Mouse (Mus musculus): ENCODE measurements around the gene Rora. TPM values are rescaled to one million over a fixed set of nuclear protein-coding genes. Genes with fewer than 3 reads are reported as not detected.

The Rora gene
- polyA plus RNA-seq, 2 experiments from 2014 or later: 63.0 TPM

GRCm38 (mm10) chr9:69155836-69156595 lies 502.4 kb downstream of the Rora start:
- peak; percentile 25 for ATAC-seq

GRCm38 (mm10) chr9:69160818-69161217 lies 507.2 kb downstream of the Rora start:
- ATAC-seq: no peak

- no peak for ATAC-seq
These were observed 511.1 kb downstream of the Rora start for GRCm38 (mm10) chr9:69164653-69165052.

- peak; percentile 82 for ATAC-seq
These were observed 511.7 kb downstream of the Rora start for GRCm38 (mm10) chr9:69165096-69165836.

GRCm38 (mm10) chr9:69174061-69174460 lies 520.5 kb downstream of the Rora start:
- peak; percentile 57 for ATAC-seq

GRCm38 (mm10) chr9:69174527-69175116 lies 521.0 kb downstream of the Rora start:
- ATAC-seq: no peak

GRCm38 (mm10) chr9:69176988-69177387 lies 523.4 kb downstream of the Rora start:
- ATAC-seq: no peak

- no peak for ATAC-seq
These were observed 525.6 kb downstream of the Rora start for GRCm38 (mm10) chr9:69179224-69179623.

GRCm38 (mm10) chr9:69180961-69181360 lies 527.4 kb downstream of the Rora start:
- ATAC-seq: no peak

GRCm38 (mm10) chr9:69181411-69181810 lies 527.8 kb downstream of the Rora start:
- no peak for ATAC-seq

- ATAC-seq: no peak
These were observed 530.3 kb downstream of the Rora start for GRCm38 (mm10) chr9:69183888-69184287.

- ATAC-seq: no peak
These were observed 537.1 kb downstream of the Rora start for GRCm38 (mm10) chr9:69190726-69191125.

- ATAC-seq: no peak
These were observed 538.9 kb downstream of the Rora start for GRCm38 (mm10) chr9:69192446-69192845.

- ATAC-seq: no peak
These were observed 541.3 kb downstream of the Rora start for GRCm38 (mm10) chr9:69194638-69195605.

GRCm38 (mm10) chr9:69213796-69214195 lies 560.2 kb downstream of the Rora start:
- ATAC-seq: no peak

- ATAC-seq: no peak
These were observed 571.3 kb downstream of the Rora start for GRCm38 (mm10) chr9:69224841-69225240.

- ATAC-seq: no peak
These were observed 572.8 kb downstream of the Rora start for GRCm38 (mm10) chr9:69226424-69226823.

GRCm38 (mm10) chr9:69227806-69228205 lies 574.2 kb downstream of the Rora start:
- ATAC-seq: no peak

- ATAC-seq: no peak
These were observed 576.3 kb downstream of the Rora start for GRCm38 (mm10) chr9:69229935-69230334.

GRCm38 (mm10) chr9:69234526-69234925 lies 580.9 kb downstream of the Rora start:
- no peak for ATAC-seq

- ATAC-seq: no peak
These were observed 583.7 kb downstream of the Rora start for GRCm38 (mm10) chr9:69237316-69237715.

- ATAC-seq: no peak
These were observed 589.0 kb downstream of the Rora start for GRCm38 (mm10) chr9:69242538-69242937.

Data from activated CD4-positive, CD25-positive, alpha-beta regulatory T cell, adult 4 months (primary cell).